Mouse (Mus musculus): ENCODE measurements around the gene Klhl20.

GRCm38 (mm10) chr1:161139496-161139895, 8.2 kb upstream of the Klhl20 start:
- no peak for TF ChIP-seq CTCF (IDR thresholded peaks at IDR 0.05; ENCODE audit: low read depth)
- no peak for TF ChIP-seq EP300 (IDR thresholded peaks at IDR 0.05; ENCODE audit: low read depth)

All from heart, postnatal 0 days (tissue).